Mouse (Mus musculus) frontal cortex, adult 2 months (tissue): ENCODE data around the gene Tex50. TPM values are rescaled to one million over a fixed set of nuclear protein-coding genes. Genes with fewer than 3 reads are reported as not detected.
"Not testable (repeated sequence)": the region's sequence is repeated elsewhere in the genome, so short reads cannot be mapped to it uniquely, and the experiment has no call there.

Experiments
- DNase-seq, 2 experiments: peaks; one replicate each; pipeline ENCODE4 v3.0.0; 2022; ENCODE audit warnings: low spot score in 1 of 2; ENCODE audit errors: extremely low spot score in 1 of 2
- polyA plus RNA-seq: library from polyadenylated mRNA; depleted of rRNA; stranded (reverse); fragments of >200 nt; gene quantifications from 2 replicates; pipeline ENCODE4 v1.2.3, GENCODE M21; 2012; rRNA removed

The Tex50 gene
- polyA plus RNA-seq = not detected in 2 replicates

- no peak for DNase-seq
Observed at GRCm38 (mm10) chr1:161159214-161159613, at the start of gene Tex50. Gene Tex50 (minus strand): TSS chr1:161159314.

DNA sequence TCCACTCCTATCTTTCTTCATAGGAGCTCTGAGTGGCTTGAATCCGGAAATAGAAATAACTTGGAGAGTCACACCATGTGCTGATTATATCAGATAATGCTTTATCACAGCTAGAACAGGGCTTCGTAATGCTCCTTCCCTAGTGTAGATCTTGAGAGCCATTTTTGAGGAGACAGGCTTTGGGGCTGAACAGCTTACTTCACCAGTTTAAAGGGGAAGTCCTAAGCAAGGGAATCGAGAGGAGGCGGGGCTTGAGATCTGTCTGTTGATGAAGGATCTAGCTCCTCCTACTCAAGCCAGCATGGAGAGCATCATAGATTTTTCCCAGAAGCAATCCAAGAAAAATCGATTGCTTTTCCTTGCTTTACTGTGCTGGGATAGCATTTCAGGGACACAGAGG is 40.7 kb upstream of the Tex50 start:
- DNase-seq = no peak

- DNase-seq = not testable (repeated sequence)
Observed at GRCm38 (mm10) chr1:161196364-161196763, 37.2 kb upstream of the Tex50 start.

GRCm38 (mm10) chr1:161195541-161196351 is 36.6 kb upstream of the Tex50 start:
- DNase-seq = peak; percentile 74 to 96

DNA sequence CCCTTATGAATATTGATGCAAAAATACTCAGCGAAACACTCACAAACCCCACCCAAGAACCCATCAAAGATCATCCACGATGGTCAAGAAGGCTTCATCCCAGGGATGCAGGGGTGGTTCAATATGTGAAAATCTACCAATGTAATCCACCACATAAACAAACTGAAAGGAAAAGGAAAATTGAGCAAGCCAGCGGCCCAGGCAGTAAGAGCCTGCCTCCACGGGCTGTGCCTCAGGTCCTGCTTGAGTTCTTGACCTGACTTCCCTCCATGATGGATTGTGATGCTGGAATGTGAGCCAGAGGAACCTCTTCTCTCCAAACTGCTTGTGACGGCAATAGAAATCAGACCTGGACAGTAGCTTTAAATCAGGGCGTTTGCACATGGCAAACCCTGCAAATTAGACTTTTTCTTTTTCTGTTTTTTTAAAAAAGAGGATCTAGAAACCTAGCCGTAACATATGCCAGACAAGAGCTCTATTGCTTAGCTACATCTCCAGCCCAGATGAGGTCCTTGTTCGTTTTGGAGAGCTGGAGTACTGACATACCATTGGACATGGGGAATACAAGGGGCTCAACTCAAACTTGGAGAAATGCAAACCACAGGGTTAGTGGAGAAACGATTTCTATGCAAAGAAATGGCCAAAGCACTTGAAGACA is 31.3 kb upstream of the Tex50 start:
- DNase-seq = no peak

GRCm38 (mm10) chr1:161185431-161185830 is 26.3 kb upstream of the Tex50 start:
- DNase-seq = no peak

DNA sequence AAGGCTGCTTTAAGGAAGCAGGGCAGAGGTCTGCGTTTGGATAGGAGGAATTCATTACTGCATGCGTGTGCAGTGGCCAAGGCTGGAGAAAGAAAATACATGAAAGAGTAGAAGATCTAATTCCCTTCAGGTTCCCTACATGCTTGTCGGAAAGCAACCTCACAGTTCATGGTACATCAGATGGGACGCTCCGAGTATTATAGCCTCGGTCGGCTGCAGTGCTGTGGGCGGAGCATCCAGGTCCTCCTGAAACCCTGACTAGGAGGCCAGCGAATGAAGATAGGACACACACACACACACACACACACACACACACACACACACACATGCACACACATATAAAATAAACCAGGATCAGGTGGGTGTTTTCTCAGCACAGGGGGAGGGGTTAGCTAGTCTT is 24.6 kb upstream of the Tex50 start:
- DNase-seq = no peak

DNA sequence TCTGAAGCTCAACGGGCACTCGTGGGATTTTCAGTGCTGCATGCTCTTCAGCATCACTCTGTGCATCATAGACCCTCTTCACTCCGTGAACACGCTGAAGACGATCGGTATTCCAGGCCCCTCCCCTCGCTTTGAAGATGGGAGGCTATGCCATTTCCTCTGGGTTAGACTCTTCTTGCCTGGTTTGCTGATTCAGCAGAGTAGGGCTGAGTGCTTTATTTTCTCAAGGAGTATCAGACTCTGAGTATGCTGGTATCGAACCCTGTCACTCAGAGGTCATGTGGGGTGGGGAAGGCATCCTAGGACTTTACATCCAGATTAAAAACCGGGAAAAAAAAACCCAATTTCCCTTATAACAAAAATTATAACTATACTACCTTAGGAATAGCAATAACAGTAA is 23.3 kb upstream of the Tex50 start:
- DNase-seq = no peak

DNA sequence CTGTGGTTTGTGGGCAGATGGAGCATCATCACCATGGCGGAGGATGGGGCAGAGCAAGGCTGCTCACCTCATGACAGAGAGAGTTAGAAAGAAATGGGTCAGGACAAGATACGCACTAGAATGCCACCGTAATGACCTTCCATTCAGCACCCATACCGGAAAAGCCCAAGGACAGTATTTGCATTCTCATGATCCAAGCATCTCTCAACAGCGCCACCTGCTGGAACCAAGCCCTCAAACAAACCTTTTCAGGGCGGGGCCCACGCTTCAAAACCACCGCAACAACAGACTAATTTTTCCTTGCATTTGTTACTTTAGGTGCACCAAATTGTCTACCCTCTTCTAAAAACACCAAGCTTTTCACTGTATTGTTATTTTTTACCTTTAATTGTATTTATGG is 21.6 kb upstream of the Tex50 start:
- peak in 1 of 2 experiments; percentile 70 for DNase-seq

GRCm38 (mm10) chr1:161170651-161171050 is 11.5 kb upstream of the Tex50 start:
- DNase-seq = peak; percentile 21 to 75

GRCm38 (mm10) chr1:161160266-161160665 is 1.2 kb upstream of the Tex50 start:
- DNase-seq = no peak

GRCm38 (mm10) chr1:161156546-161156945 is 2.6 kb downstream of the Tex50 start:
- DNase-seq = no peak

GRCm38 (mm10) chr1:161151098-161151497 is 8.0 kb downstream of the Tex50 start:
- DNase-seq = no peak

GRCm38 (mm10) chr1:161147888-161148287 is 11.2 kb downstream of the Tex50 start:
- no peak for DNase-seq

DNA sequence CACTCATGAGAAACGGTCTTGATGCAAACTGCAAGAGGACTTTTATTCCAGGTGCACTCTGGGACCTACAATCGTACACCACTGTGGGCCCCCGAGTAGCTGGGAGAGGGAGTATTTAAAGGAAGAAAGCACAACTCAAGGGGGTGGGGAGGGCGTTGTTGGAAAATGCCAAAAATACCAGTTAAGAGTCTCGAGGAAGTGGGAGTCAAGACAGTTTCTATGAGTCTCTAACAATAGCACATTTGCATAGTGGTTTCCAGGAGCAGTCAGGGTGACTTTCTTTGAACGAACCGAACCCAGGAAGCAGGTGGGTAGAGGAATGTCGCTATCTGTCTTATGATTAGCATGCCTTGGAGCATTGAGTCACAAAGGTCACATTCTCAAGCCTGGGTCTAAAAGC is 13.5 kb downstream of the Tex50 start:
- not testable (repeated sequence) for DNase-seq

DNA sequence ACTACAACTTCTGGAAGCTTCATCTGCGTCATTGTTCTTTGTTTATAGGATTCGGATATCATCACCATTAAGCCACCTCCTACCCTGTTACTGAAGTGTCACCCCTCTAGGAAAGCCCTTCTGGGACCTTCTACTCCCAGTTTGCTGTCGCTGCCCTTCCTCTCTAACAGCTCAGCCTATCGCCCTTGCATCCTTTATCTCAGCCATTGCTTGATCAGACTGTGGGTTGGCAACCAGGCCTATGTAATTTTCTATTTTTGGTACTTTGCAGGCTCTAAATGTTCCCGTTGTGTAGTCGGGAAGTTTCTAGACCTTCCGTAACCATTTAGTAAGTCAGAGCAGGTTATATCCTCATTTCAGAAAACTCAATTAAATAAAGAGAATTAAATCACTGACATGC is 15.9 kb downstream of the Tex50 start:
- peak in 1 of 2 experiments; percentile 33 for DNase-seq

GRCm38 (mm10) chr1:161142531-161143159 is 16.5 kb downstream of the Tex50 start, which contains the start of gene Ankrd45:
Gene Ankrd45 (plus strand): TSS chr1:161142691.
- DNase-seq = peak; percentile 38 to 81

- no peak for DNase-seq
Observed at GRCm38 (mm10) chr1:161140026-161140762, 18.9 kb downstream of the Tex50 start.

GRCm38 (mm10) chr1:161139496-161139895 is 19.6 kb downstream of the Tex50 start:
- no peak for DNase-seq

- peak; percentile 87 to 99 for DNase-seq
Observed at GRCm38 (mm10) chr1:161130726-161131664, 28.1 kb downstream of the Tex50 start, which contains the start of gene Klhl20. Gene Klhl20 (minus strand): TSS chr1:161131511.
